Mouse (Mus musculus) megakaryocyte, adult 5-6 weeks (primary cell): ENCODE data around the gene Tank. TPM values are rescaled to one million over a fixed set of nuclear protein-coding genes. Genes with fewer than 3 reads are reported as not detected.

Experiments
- ATAC-seq: 2 replicates; pipeline ENCODE4 v1.8.0; 2016; ENCODE audit warnings: mild to moderate bottlenecking, inconsistent platforms; ENCODE audit not compliant: poor library complexity, severe bottlenecking
- total RNA-seq, 2 experiments: library from RNA; stranded (forward) in 1 of 2; stranded (reverse) in 1 of 2; fragments of 153-499, 151-499 nt in 1 of 2; fragments of 221-1000, 200-1000 nt in 1 of 2; gene quantifications; 2 replicates each; pipeline versions ENCODE4 v1.2.3 to v1.2.4; 2015 to 2017

Tank gene
- total RNA-seq, 2 experiments from 2014 or later: 112 to 167 TPM

GRCm38 (mm10) chr2:61579501-61579990 is 1.2 kb downstream of the Tank start:
- ATAC-seq: peak; percentile 31; the same call in 1 of the 2 replicates

GRCm38 (mm10) chr2:61580091-61580490 is 1.7 kb downstream of the Tank start:
- ATAC-seq: no peak

GRCm38 (mm10) chr2:61580555-61581080 is 2.2 kb downstream of the Tank start:
- ATAC-seq: no peak

- ATAC-seq: peak; percentile 81
These were observed 4.4 kb downstream of the Tank start for GRCm38 (mm10) chr2:61582578-61583315.

GRCm38 (mm10) chr2:61585447-61585846 is 7.1 kb downstream of the Tank start:
- ATAC-seq: peak; percentile 80

- no peak for ATAC-seq
These were observed 7.8 kb downstream of the Tank start for GRCm38 (mm10) chr2:61586166-61586565.

GRCm38 (mm10) chr2:61590751-61591150 is 12.4 kb downstream of the Tank start:
- no peak for ATAC-seq

- no peak for ATAC-seq
These were observed 13.7 kb downstream of the Tank start for GRCm38 (mm10) chr2:61592095-61592494.

- no peak for ATAC-seq
These were observed 14.3 kb downstream of the Tank start for GRCm38 (mm10) chr2:61592699-61593029.

GRCm38 (mm10) chr2:61593030-61593811 is 14.8 kb downstream of the Tank start:
- ATAC-seq: peak; percentile 85

- ATAC-seq: peak; percentile 22
These were observed 15.5 kb downstream of the Tank start for GRCm38 (mm10) chr2:61593871-61594304.

- peak; percentile 77 for ATAC-seq
These were observed 21.3 kb downstream of the Tank start for GRCm38 (mm10) chr2:61599730-61600129.

GRCm38 (mm10) chr2:61603461-61603860 is 25.1 kb downstream of the Tank start:
- no peak for ATAC-seq

GRCm38 (mm10) chr2:61606942-61607341 is 28.6 kb downstream of the Tank start:
- ATAC-seq: no peak

- no peak for ATAC-seq
These were observed 45.6 kb downstream of the Tank start for GRCm38 (mm10) chr2:61623996-61624395.

- peak; percentile 64 for ATAC-seq
These were observed 52.6 kb downstream of the Tank start for GRCm38 (mm10) chr2:61630864-61631555.

- no peak for ATAC-seq
These were observed 56.7 kb downstream of the Tank start for GRCm38 (mm10) chr2:61635099-61635498.

GRCm38 (mm10) chr2:61638182-61638581 is 59.8 kb downstream of the Tank start:
- no peak for ATAC-seq

GRCm38 (mm10) chr2:61642452-61643368 is 64.3 kb downstream of the Tank start:
- ATAC-seq: peak; percentile 70

- ATAC-seq: no peak
These were observed 72.8 kb downstream of the Tank start for GRCm38 (mm10) chr2:61651206-61651605.
